Mouse (Mus musculus) kidney, adult 2 months (tissue): ENCODE data around the gene Mfsd13b. TPM values are rescaled to one million over a fixed set of nuclear protein-coding genes. Genes with fewer than 3 reads are reported as not detected.

Experiments used
- DNase-seq: peaks from one replicate; pipeline ENCODE4 v3.0.0; 2021
- H3K27ac ChIP-seq: fragments of 200-500 bp; 2 replicates; pipeline ENCODE4 v1.5.1; 2012; ENCODE audit warnings: low read depth, low read length, control low read depth, inconsistent platforms; ENCODE audit not compliant: insufficient read depth
- H3K27me3 ChIP-seq: fragments of 200-500 bp; replicated peaks from 2 replicates; pipeline ENCODE4 v1.6.1; 2012; ENCODE audit warnings: mild to moderate bottlenecking, moderate library complexity, low read length, inconsistent platforms; ENCODE audit not compliant: control insufficient read depth, insufficient read depth
- H3K36me3 ChIP-seq: fragments of 200-500 bp; 2 replicates; pipeline ENCODE4 v1.6.1; 2012; ENCODE audit warnings: mild to moderate bottlenecking, moderate library complexity, low read length, inconsistent platforms; ENCODE audit not compliant: control insufficient read depth, insufficient read depth
- H3K4me1 ChIP-seq: fragments of 200-500 bp; 2 replicates; pipeline ENCODE4 v1.6.1; 2011; ENCODE audit warnings: low read length; ENCODE audit not compliant: control insufficient read depth, insufficient read depth
- H3K4me3 ChIP-seq: fragments of 200-500 bp; 2 replicates; pipeline ENCODE4 v1.5.1; 2011; ENCODE audit warnings: mild to moderate bottlenecking, low read depth, low read length, control low read depth; ENCODE audit not compliant: insufficient read depth
- CTCF ChIP-seq: fragments of 200-500 bp; conservative IDR thresholded peaks from 2 replicates; pipeline ENCODE4 v1.5.1; 2011; ENCODE audit warnings: low read depth, mild to moderate bottlenecking, control low read depth, low read length, moderate library complexity, mixed read lengths; ENCODE audit not compliant: insufficient read depth, insufficient read length
- POLR2A ChIP-seq: fragments of 200-500 bp; IDR thresholded peaks from one replicate; pipeline ENCODE4 v1.6.1; 2011; ENCODE audit warnings: low read depth, low read length, control low read depth
- WGBS: fragments of 180-500 bp; shearing (Covaris S2); methylation state at CpG from one replicate; pipeline ENCODE4 v1.1.7; 2018; 5-methylcytosine and 5-hydroxymethylcytosine counted together
- polyA plus RNA-seq: library from polyadenylated mRNA; depleted of rRNA; stranded (reverse); fragments of >200 nt; gene quantifications from 2 replicates; pipeline ENCODE4 v1.2.3, GENCODE M21; 2012; rRNA removed

The Mfsd13b gene
- 1.1 and 1.2 TPM in 2 replicates for polyA plus RNA-seq

GRCm38 (mm10) chr7:120982200-120982841 is at the start of gene Mfsd13b, which contains the start of gene Cdr2:
Mfsd13b (plus strand) TSS chr7:120982509.
Cdr2 (minus strand) TSS chr7:120982312.
- WGBS: under 1% methylated on average over 46 of the region's 46 CpGs

GRCm38 (mm10) chr7:120933110-120933509 is 49.2 kb upstream of the Mfsd13b start:
- Histone ChIP-seq H3K4me3 (no peak overlapping the region), H3K36me3 (no peaks in the 10 kb centered on the region), H3K27ac (no peak overlapping the region), H3K27me3 (no peaks in the 10 kb centered on the region), H3K4me1 (no peaks in the 10 kb centered on the region; the same call in 1 of the 2 replicates)
- TF ChIP-seq CTCF (no peak), POLR2A (no peak)
- 65% methylated on average over 7 of the region's 7 CpGs for WGBS
- DNase-seq: no peak

More at GRCm38 (mm10) chr7:120982200-120982841, at the start of gene Mfsd13b, which contains the start of gene Cdr2:
- Histone ChIP-seq H3K27me3 (no peaks in the 10 kb centered on the region), H3K36me3 (no peaks in the 10 kb centered on the region), H3K4me3 (peak within 1 kb of the TSS; percentile 86), H3K4me1 (peaks cover 3% of the 10 kb centered on the region), H3K27ac (peak within 1 kb of the TSS; percentile 49)
- peak; percentile 64 for TF ChIP-seq POLR2A
- TF ChIP-seq CTCF: no peak
- peak; percentile 99 for DNase-seq

GRCm38 (mm10) chr7:120933680-120934195 is 48.6 kb upstream of the Mfsd13b start:
- H3K27me3 ChIP-seq: no peaks in the 10 kb centered on the region
- no peak overlapping the region for H3K27ac ChIP-seq
- TF ChIP-seq CTCF (no peak), POLR2A (no peak)
- 69% methylated on average over 5 of the region's 5 CpGs for WGBS
- no peaks in the 10 kb centered on the region; the same call in 1 of the 2 replicates for H3K4me1 ChIP-seq
- no peak for DNase-seq
- H3K4me3 ChIP-seq: no peak overlapping the region
- no peaks in the 10 kb centered on the region for H3K36me3 ChIP-seq

- WGBS: 23% methylated on average over 5 of the region's 5 CpGs
- peak; percentile 76 for DNase-seq
- no peak overlapping the region for H3K4me3 ChIP-seq
- H3K27ac ChIP-seq: no peak overlapping the region
- no peaks in the 10 kb centered on the region for H3K36me3 ChIP-seq
- H3K27me3 ChIP-seq: no peaks in the 10 kb centered on the region
- TF ChIP-seq CTCF (peak; percentile 86), POLR2A (no peak)
- no peaks in the 10 kb centered on the region; the same call in 1 of the 2 replicates for H3K4me1 ChIP-seq
Measured at GRCm38 (mm10) chr7:120934716-120935115, 47.6 kb upstream of the Mfsd13b start.

- H3K27me3 ChIP-seq: no peaks in the 10 kb centered on the region
- no peak overlapping the region for H3K27ac ChIP-seq
- H3K4me1 ChIP-seq: no peaks in the 10 kb centered on the region; the same call in 1 of the 2 replicates
- no peak overlapping the region for H3K4me3 ChIP-seq
- WGBS: 91% methylated on average over 4 of the region's 4 CpGs
- TF ChIP-seq CTCF: no peak
- no peak for TF ChIP-seq POLR2A
- no peak for DNase-seq
- no peaks in the 10 kb centered on the region for H3K36me3 ChIP-seq
Measured at GRCm38 (mm10) chr7:120936522-120936921, 45.8 kb upstream of the Mfsd13b start.

- DNase-seq: peak; percentile 62
- H3K4me3 ChIP-seq: no peak overlapping the region
- peaks cover 4% of the 10 kb centered on the region for H3K4me1 ChIP-seq
- H3K27ac ChIP-seq: no peak overlapping the region
- no peaks in the 10 kb centered on the region for H3K27me3 ChIP-seq
- TF ChIP-seq POLR2A (no peak), CTCF (no peak)
- H3K36me3 ChIP-seq: no peaks in the 10 kb centered on the region; the same call in 1 of the 2 replicates
- 59% methylated on average over 9 of the region's 9 CpGs for WGBS
Measured at GRCm38 (mm10) chr7:120938206-120938605, 44.1 kb upstream of the Mfsd13b start.

- TF ChIP-seq POLR2A (peak; percentile 62), CTCF (no peak)
- Histone ChIP-seq H3K27ac (peak overlapping the region; percentile 94), H3K4me3 (peak overlapping the region; percentile 79), H3K27me3 (no peaks in the 10 kb centered on the region), H3K4me1 (peaks cover 10% of the 10 kb centered on the region), H3K36me3 (peaks cover 5% of the 10 kb centered on the region; the same call in 1 of the 2 replicates)
- WGBS: 71% methylated on average over 12 of the region's 12 CpGs
- DNase-seq: peak; percentile 93
Measured at GRCm38 (mm10) chr7:120940343-120940742, 42.0 kb upstream of the Mfsd13b start.
